Mouse (Mus musculus) CH12.LX (cell line): ENCODE data around the gene Bckdha.

Experiments
- CHD1 ChIP-seq: IDR thresholded peaks from 2 replicates; pipeline ENCODE4 v1.6.1; 2012; ENCODE audit warnings: low read depth, low read length, improper control_type of control experiment, inconsistent platforms
- CTCF ChIP-seq, 2 experiments: IDR thresholded peaks in 1 of 2; conservative IDR thresholded peaks in 1 of 2; 2 replicates each; pipeline ENCODE4 v1.5.1; 2011 to 2012; ENCODE audit warnings: low read depth in 2 of 2, low read length in 2 of 2, improper control_type of control experiment in 1 of 2, inconsistent platforms in 1 of 2, mild to moderate bottlenecking in 1 of 2, moderate library complexity in 1 of 2
- JUND ChIP-seq: conservative IDR thresholded peaks from 2 replicates; pipeline ENCODE4 v1.6.1; 2011; ENCODE audit warnings: low read depth, low read length, improper control_type of control experiment
- ZC3H11A ChIP-seq: IDR thresholded peaks from 2 replicates; pipeline ENCODE4 v1.6.1; 2012; ENCODE audit warnings: low read depth, mild to moderate bottlenecking, inconsistent platforms, low read length, improper control_type of control experiment
- ZKSCAN1 ChIP-seq: IDR thresholded peaks from 2 replicates; pipeline ENCODE4 v1.6.1; 2012; ENCODE audit warnings: low read depth, inconsistent platforms, low read length, improper control_type of control experiment, borderline replicate concordance

DNA sequence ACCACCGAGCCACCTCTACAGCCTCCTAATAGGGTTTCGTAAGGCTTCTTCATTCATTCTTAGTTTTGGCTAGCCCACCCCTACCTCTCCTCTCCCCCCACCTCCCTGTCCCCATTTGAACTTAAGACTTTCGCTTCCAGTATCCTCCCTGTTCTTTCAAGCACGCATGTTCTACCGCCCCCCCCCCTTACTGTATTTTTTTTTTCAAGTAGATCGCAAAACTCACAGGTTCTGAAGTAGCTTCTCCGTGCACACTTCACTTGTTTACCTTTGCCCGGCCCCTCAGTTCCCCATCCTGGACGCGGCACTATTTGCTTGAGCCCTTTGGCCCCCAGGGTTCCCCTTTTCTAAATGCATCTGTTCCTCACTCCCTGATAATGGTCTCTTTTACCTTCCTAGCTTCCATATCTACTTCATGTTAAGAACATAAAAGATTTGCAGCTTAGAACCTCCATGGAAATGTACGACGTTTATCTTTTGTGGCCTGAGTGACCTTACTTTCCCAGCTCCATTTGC lies 6.5 kb downstream of the Bckdha start:
- no peak for TF ChIP-seq CTCF (conservative IDR thresholded peaks at IDR 0.05 in 1 of 2, IDR thresholded peaks at IDR 0.05 in 1 of 2; ENCODE audit: low read depth in 2 of 2, low read length in 2 of 2)
- no peak for TF ChIP-seq CHD1
- no peak for TF ChIP-seq JUND
- no peak for TF ChIP-seq ZKSCAN1
- no peak for TF ChIP-seq ZC3H11A
